Mouse (Mus musculus) spleen, postnatal 36 days (tissue): Measurements from ENCODE around the gene Tnrc18.
A peak's percentile ranks its signal among the peaks of the same experiment; 100 is the strongest.

ENCODE experiments used
- DNase-seq, 2 experiments: peaks; one replicate each; pipeline ENCODE4 v3.0.0; 2022; ENCODE audit warnings: low spot score in 2 of 2, mixed read lengths in 1 of 2

Tnrc18 gene

GRCm38 (mm10) chr5:142822286-142823095 lies 5.0 kb upstream of the Tnrc18 start:
- DNase-seq = no peak

DNA sequence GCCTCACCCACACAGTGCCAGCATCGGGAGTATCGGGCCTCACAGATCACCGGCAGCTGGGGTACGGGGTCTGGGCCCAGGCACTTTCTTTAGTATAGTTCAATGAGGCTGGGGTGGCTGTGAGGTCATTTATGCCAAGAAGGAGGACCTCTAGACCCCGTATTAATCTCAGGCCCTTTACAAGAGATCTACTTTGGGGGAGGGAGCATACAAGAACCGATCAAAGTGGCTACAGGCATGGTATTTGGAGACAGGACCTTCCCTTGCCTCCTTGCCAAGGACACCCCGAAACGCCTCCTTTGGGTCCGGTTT lies 4.5 kb upstream of the Tnrc18 start:
- DNase-seq = no peak

DNA sequence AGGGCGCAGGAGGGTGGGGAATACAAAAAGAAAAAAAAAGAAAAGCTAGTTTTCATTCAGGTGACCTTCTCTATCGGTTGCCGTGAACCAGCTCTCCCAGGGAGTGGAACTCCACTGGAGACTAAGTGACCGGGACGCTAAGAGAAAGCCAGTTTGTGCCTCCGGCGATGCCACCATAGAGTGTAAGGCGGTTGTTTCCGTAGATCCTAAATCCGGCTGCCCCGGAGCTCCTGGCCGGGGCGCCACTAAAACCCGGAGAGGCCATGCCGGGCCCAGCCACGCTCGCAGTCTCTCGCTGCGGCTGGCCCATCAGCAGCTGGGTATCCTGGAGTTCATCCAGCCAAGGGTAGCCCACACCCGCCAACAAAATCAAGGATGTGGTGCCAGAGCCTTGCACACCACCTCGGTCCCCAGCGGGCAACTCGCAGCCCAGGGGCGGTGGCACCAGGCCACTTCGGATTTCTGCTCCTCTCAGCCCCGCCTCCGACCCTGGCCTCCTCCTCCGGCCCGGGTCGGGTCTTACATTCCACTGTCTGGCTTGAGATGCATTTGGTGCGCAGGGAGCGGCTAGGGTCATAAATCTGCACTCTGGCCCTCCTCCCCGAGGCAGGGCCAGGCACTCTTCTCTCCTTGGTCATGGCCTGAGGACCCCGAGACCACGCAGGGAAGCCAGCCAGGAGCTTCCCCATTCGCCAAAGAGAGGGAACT lies 4.0 kb upstream of the Tnrc18 start:
- DNase-seq = peak; percentile 46 to 61

DNA sequence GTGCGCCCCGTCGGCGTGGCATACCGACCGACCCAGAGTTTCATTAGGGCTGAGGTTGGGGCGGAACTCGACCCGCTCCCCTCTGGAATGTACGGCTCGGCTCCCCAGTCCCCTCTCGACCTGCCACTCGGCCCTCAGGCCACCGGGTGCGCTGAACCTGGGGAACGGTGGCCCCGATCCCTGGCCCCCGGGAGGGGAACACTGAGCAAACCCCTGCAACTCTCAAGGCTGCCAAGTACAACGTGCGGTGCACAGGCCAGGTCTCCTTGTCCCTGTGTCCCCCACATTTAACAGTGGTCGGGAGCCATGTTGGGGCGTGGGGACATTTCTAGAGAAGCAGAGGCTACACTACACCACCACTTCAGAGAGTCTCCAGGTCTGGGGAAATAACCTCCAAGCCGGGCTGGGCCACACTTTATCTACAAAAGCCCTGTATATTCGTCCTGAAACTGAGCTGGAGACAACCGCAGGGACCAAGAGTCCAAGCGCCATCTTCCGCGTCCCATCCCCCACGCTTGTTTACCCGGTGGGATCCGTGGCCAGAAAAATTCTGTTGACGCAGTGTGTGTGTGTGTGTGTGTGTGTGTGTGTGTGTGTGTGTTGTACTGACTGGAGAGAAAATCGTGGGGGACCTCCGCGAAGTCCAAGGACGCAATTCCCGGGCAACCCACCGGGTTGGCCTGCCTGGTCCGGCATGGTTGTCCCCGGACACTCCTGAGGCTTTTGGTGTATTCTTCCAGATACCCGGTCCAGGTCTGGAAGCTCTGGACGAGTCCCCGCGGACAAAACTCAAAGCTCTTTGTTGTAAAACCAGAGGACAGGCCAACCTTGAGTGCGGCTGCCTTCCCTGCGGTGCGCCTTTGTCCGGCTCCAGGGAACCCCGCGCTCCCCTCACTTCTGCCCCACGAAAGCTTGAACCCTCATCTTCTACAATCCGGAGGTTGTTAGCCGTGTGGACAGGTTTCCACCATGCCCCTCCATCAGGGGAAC lies 3.1 kb upstream of the Tnrc18 start:
- DNase-seq = peak in 1 of 2 experiments; percentile 30

- no peak for DNase-seq
Observed at GRCm38 (mm10) chr5:142819385-142820275, 2.2 kb upstream of the Tnrc18 start.

- peak in 1 of 2 experiments; percentile 46 for DNase-seq
Observed at GRCm38 (mm10) chr5:142818435-142819360, 1.2 kb upstream of the Tnrc18 start.

GRCm38 (mm10) chr5:142816811-142817523 lies 495 bp downstream of the Tnrc18 start:
- peak; percentile 40 to 45 for DNase-seq

DNA sequence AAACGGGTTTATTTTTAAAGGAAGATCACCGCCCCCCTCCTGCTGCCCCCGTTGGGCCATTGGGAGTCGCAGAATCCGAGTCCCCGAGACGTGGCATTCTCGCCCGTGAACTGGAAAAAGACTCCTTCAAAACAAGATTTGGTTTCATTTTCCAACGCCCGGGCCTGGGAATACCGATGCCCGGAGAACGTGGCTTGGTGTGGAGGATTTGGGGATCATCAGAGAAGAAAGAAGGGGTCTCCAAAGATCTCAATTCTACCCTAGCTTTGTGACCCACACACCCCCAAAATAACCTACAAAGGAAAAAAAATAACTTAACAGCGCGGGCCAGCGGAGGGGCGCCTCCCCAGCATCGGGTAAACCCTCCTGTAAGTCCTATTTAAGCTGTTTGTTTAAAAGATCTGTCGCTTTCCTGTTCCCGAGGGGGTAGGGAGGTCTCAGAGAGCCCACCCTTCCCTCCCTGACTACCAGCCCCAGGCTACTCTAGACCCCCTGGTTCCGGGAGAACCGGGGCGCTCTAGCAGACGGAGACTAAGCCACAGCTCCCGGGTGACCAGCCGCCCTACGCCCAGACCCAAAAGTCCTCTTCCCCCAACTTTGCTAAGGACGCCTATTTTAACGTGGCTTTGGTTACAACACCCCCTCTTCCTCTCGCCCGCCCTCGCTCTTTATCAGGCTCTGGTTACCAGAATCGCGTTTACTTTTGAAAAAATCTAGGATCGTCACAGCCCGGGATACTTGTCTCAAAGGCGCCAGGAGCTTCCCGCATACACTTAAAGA lies 1.2 kb downstream of the Tnrc18 start:
- DNase-seq = peak in 1 of 2 experiments; percentile 38

- no peak for DNase-seq
Observed at GRCm38 (mm10) chr5:142815421-142816001, 2.0 kb downstream of the Tnrc18 start.

GRCm38 (mm10) chr5:142814711-142815420 lies 2.6 kb downstream of the Tnrc18 start:
- DNase-seq = peak; percentile 33 to 41

DNA sequence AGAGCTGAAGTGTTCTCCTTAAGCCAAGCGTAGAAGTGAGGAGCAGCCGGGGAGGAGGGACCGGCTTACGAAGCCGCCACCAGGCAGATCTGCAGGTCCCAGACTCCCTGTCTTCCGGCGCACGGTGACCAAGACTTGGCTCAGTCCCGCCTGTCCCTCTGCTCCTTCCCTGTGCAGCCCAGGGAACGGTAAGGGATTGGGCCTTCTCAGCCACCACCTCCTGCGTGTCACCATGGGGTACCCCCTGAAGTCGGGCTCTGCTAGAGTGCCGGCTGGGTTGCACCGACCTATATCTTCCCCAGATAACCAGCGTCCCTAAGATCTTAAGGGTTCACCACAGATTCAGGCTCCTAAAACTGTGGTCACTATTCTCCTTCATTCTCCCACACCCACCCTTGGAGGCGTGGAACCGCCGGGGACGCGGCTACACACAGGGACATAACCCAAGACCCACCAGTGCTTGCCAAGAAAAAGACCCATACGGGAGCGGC lies 3.3 kb downstream of the Tnrc18 start:
- no peak for DNase-seq

DNA sequence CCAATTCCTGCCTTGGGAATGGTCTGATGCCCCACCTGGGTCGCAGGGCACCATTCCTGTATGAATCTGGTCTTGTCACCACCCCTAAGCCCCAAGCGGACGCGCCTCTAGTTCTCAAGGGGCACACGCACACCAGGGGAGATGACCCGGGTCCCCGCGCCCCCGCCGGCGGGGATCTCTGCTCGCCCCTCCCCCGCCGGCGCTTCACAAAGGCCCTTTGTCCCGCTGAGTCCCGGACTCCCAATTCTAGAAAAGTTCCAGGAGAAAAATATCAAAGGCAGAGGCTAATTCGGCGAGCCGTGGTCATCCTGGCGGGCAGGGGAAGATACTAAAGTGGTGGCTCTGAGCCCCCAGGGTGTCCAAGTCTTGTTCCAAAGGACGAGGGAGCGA lies 3.7 kb downstream of the Tnrc18 start:
- no peak for DNase-seq

DNA sequence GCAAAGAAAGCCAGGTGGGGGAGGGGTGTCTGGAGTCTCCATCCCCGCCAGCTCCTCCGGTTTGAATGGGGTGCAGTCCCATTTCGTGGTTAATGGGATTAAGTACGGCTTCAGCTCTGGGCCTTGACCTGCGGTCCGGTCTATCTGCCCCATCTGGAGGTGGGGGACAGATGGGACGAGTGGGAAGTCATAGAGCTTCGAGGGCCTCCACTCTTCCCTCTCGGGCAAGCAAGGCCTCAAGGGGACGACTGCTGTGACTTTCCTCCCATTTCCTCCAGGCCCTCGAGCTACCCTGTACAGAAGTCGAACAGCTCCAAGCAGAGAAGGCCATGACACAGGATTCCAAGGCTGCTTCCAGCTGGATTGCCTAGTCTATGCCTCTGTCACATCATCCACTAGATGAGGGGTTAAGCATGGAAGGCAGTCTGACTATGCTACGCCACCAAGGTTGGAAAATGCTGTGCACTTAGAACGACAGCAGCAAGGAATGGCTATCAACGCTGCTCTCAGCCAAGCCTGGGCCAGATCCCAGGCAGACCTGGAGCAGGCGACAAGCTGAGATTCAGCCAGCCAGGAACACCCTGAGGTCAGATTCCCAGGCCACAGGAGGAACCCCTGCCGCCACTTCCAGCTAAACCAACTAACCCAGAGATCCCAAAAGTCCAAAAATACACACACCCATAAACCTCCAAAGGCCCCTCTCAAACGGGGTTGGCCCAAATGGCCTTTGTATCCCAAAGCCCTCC lies 4.3 kb downstream of the Tnrc18 start:
- no peak for DNase-seq

- no peak for DNase-seq
Observed at GRCm38 (mm10) chr5:142812621-142812975, 4.9 kb downstream of the Tnrc18 start.

GRCm38 (mm10) chr5:142811870-142812443 lies 5.5 kb downstream of the Tnrc18 start:
- no peak for DNase-seq
